Mouse (Mus musculus): ENCODE measurements around the gene En2. TPM values are rescaled to one million over a fixed set of nuclear protein-coding genes. Genes with fewer than 3 reads are reported as not detected.

The En2 gene
- not detected in 2 replicates for polyA plus RNA-seq (2012; rRNA removed)

DNA sequence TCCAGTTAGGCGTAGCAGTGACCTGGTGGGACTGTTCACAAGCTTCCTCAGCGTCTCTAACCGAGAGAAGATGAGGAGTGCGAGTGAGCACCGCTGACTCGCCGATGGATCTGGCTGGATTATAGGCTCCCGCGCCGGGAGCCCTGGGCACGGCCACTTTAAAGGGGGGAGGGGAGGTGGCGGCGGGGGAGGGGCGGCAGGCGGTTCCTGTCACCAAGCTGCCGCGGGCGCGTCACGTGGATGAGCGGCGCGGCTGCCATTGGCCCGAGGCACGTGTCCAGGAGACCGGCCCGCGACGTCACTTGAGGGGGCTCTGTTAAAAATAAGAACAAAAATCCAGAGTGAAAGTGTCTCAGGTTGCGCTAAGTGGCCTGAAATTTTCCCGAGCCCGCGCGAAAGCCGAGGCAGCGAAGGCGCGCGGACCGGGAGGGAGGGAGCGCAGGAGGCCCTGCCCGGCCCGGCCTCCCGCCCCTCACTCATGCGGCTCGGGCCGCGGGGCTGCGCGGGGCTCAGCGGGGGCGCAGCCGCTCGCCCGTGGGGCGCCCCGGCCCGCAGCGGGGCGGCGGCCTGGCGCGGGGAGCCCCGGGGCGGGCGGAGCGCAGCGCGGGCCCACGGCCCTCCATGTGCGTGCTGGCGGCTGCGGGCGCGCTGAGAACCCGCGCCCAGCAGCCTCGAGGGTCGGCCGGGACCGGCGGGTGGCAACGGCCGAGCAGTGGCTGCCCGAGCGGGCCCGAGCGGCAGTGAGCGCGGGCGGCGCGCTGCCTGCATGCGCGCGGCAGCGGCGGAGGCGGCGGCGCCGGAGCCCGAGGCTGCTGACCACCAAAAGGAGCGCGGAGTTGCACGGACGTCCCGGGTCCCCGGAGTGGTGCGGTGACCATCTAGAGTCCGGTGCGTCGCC lies at the start of gene En2:
Gene En2 (plus strand): TSS at position 337 of the 898 bp plus-strand sequence.

Other genes with a start within 250 kb of the En2 start
- gene Insig1, start 94.3 kb upstream of the En2 start, polyA plus RNA-seq (2012; rRNA removed): 85.0 and 110 TPM in 2 replicates
- 0.14 and 0.37 TPM in 2 replicates for gene Cnpy1, start 80.1 kb downstream of the En2 start, polyA plus RNA-seq (2012; rRNA removed)
- 22.9 and 27.7 TPM in 2 replicates for gene Rbm33, start 151.4 kb downstream of the En2 start, polyA plus RNA-seq (2012; rRNA removed)